In genomic region chr5:43842011-43842285, GRCm38 (mm10) we compare ENCODE assay signal across 12 mouse cellular contexts. TPM values are rescaled to one million over a fixed set of nuclear protein-coding genes. Genes with fewer than 3 reads are reported as not detected.
A peak's percentile ranks its signal among the peaks of the same experiment; 100 is the strongest.
DNase-seq lines count a peak whose midpoint lies in the region; ATAC-seq lines count a peak whose summit lies in the region.
"Had no signal": no experiment of that assay in that cellular context is flagged by ENCODE, and none has a peak within 500 bp of the region (broad histone marks: within the 10 kb centered on the region; RNA-seq: fewer than 3 reads in every experiment).

No protein-coding gene starts in this region.

- H3K9ac ChIP-seq in heart, embryonic 12.5 days = no peak overlapping the region
- H3K9ac ChIP-seq in lung, embryonic 15.5 days = no peak overlapping the region
- no peak overlapping the region for H3K9ac ChIP-seq in liver, embryonic 12.5 days
- H3K9ac ChIP-seq in stomach, embryonic 16.5 days (ENCODE audit: low read length) = peak overlapping the region; percentile 38; the same call in 1 of the 2 replicates

- no peaks in the 10 kb centered on the region for H3K27me3 ChIP-seq in heart, embryonic 12.5 days (replicated peaks)
- no peaks in the 10 kb centered on the region for H3K27me3 ChIP-seq in lung, embryonic 15.5 days
- H3K27me3 ChIP-seq in liver, embryonic 12.5 days (replicated peaks) = no peaks in the 10 kb centered on the region
- H3K27me3 ChIP-seq in stomach, embryonic 16.5 days (ENCODE audit: control insufficient read depth, insufficient read depth, low read length) = no peaks in the 10 kb centered on the region

- H3K36me3 ChIP-seq in heart, embryonic 12.5 days = no peaks in the 10 kb centered on the region
- no peaks in the 10 kb centered on the region for H3K36me3 ChIP-seq in lung, embryonic 15.5 days
- no peaks in the 10 kb centered on the region for H3K36me3 ChIP-seq in liver, embryonic 12.5 days
- no peaks in the 10 kb centered on the region for H3K36me3 ChIP-seq in stomach, embryonic 16.5 days (ENCODE audit: control insufficient read depth, insufficient read depth, low read length)

- DNase-seq in heart, adult 11 months = no peak
- DNase-seq in lung, adult 18-20 months = no peak
- DNase-seq in thymus, postnatal 25 days = no peak
- DNase-seq: cerebellum, adult 2 months; right cerebral cortex, postnatal 25 days had no signal

- H3K4me3 ChIP-seq in heart, embryonic 12.5 days = no peak overlapping the region
- peak overlapping the region; percentile 25 for H3K4me3 ChIP-seq in lung, embryonic 15.5 days
- H3K4me3 ChIP-seq in liver, embryonic 12.5 days = no peak overlapping the region; the same call in 1 of the 2 replicates
- H3K4me3 ChIP-seq in stomach, embryonic 16.5 days (replicated peaks; ENCODE audit: low read length) = peak overlapping the region; percentile 25; the same call in 1 of the 2 replicates

- ATAC-seq in heart, embryonic 12.5 days (ENCODE audit: insufficient number of reproducible peaks, low FRiP score) = no peak
- no peak for ATAC-seq in lung, embryonic 15.5 days (ENCODE audit: borderline replicate concordance, extremely low read depth, low FRiP score, low TSS enrichment)
- no peak for ATAC-seq in liver, embryonic 12.5 days
- no peak for ATAC-seq in stomach, embryonic 16.5 days (ENCODE audit: insufficient read depth, low FRiP score)
- no peak for ATAC-seq in cerebellum, adult (ENCODE audit: insufficient number of reproducible peaks, low FRiP score, low TSS enrichment)

- no peak overlapping the region for H3K27ac ChIP-seq in heart, embryonic 12.5 days (ENCODE audit: poor library complexity, severe bottlenecking)
- no peak overlapping the region for H3K27ac ChIP-seq in lung, embryonic 15.5 days
- H3K27ac ChIP-seq in liver, embryonic 12.5 days = no peak overlapping the region
- no peak overlapping the region for H3K27ac ChIP-seq in stomach, embryonic 16.5 days (ENCODE audit: low read length)

- H3K9me3 ChIP-seq in heart, embryonic 12.5 days (replicated peaks) = 0 out of 2 replicates have a peak, but pooled peaks cover 4% of the 10 kb centered on the region
- no peaks in the 10 kb centered on the region for H3K9me3 ChIP-seq in lung, embryonic 15.5 days
- H3K9me3 ChIP-seq in liver, embryonic 12.5 days (replicated peaks) = 0 out of 2 replicates have a peak, but pooled peaks cover 6% of the 10 kb centered on the region
- peaks cover 2% of the 10 kb centered on the region; the same call in 1 of the 2 replicates for H3K9me3 ChIP-seq in stomach, embryonic 16.5 days (replicated peaks; ENCODE audit: control insufficient read depth, low read length)

- 82% methylated on average over 5 of the region's 5 CpGs for WGBS in heart, embryonic 12.5 days
- 57% methylated on average over 5 of the region's 5 CpGs for WGBS in lung, embryonic 15.5 days
- 74% methylated on average over 5 of the region's 5 CpGs for WGBS in liver, embryonic 12.5 days (ENCODE audit: insufficient replicate concordance)
- WGBS in stomach, embryonic 16.5 days = 77% methylated on average over 5 of the region's 5 CpGs

- peaks cover 3% of the 10 kb centered on the region; the same call in 1 of the 2 replicates for H3K4me1 ChIP-seq in heart, embryonic 12.5 days (replicated peaks)
- H3K4me1 ChIP-seq in lung, embryonic 15.5 days = peaks cover 4% of the 10 kb centered on the region; the same call in 1 of the 2 replicates
- H3K4me1 ChIP-seq in liver, embryonic 12.5 days = 0 out of 2 replicates have a peak, but pooled peaks cover 5% of the 10 kb centered on the region
- peaks cover 9% of the 10 kb centered on the region; the same call in 1 of the 2 replicates for H3K4me1 ChIP-seq in stomach, embryonic 16.5 days (ENCODE audit: control insufficient read depth, insufficient read depth, low read length)

- H3K4me2 ChIP-seq in heart, embryonic 12.5 days = 0 out of 2 replicates have a peak overlapping the region, but pooled peaks have one; percentile 21
- peak overlapping the region; percentile 47 for H3K4me2 ChIP-seq in lung, embryonic 15.5 days
- peak overlapping the region; percentile 42 for H3K4me2 ChIP-seq in liver, embryonic 12.5 days
- H3K4me2 ChIP-seq in stomach, embryonic 16.5 days (ENCODE audit: low read depth, low read length) = peak overlapping the region; percentile 40

RNA-seq across cellular contexts. Expression of gene Fbxl5, which starts 20.5 kb away (rescaled TPM):
- 48.2 and 50.0 TPM in 2 replicates for polyA plus RNA-seq in heart, embryonic 12.5 days (2016; fragmentation: Nextera tagmentation; extraction: Ambion mirVana)
- 67.4 and 70.4 TPM in 2 replicates for polyA plus RNA-seq in lung, embryonic 15.5 days (2015; fragmentation: Nextera tagmentation; extraction: Ambion mirVana)
- 26.7 and 27.3 TPM in 2 replicates for polyA plus RNA-seq in liver, embryonic 12.5 days (2016; fragmentation: Nextera tagmentation; extraction: Ambion mirVana)
- 58.7 and 62.1 TPM in 2 replicates for polyA plus RNA-seq in stomach, embryonic 16.5 days (2015; fragmentation: Nextera tagmentation; extraction: Ambion mirVana)

RNA-seq across cellular contexts. Expression of gene Bst1, which starts 23.3 kb away (rescaled TPM):
- polyA plus RNA-seq in heart, embryonic 12.5 days (2016; fragmentation: Nextera tagmentation; extraction: Ambion mirVana) = 0.06 and 0.09 TPM in 2 replicates
- polyA plus RNA-seq in lung, embryonic 15.5 days (2015; fragmentation: Nextera tagmentation; extraction: Ambion mirVana) = 1.4 and 2.4 TPM in 2 replicates
- polyA plus RNA-seq in liver, embryonic 12.5 days (2016; fragmentation: Nextera tagmentation; extraction: Ambion mirVana) = 0.20 and 0.26 TPM in 2 replicates
- polyA plus RNA-seq in stomach, embryonic 16.5 days (2015; fragmentation: Nextera tagmentation; extraction: Ambion mirVana) = 3.0 and 5.1 TPM in 2 replicates
- polyA plus RNA-seq: limb, embryonic 11.5 days; neural tube, embryonic 11.5 days had no signal

RNA-seq across cellular contexts. Expression of gene Cd38, which starts 26.4 kb away (rescaled TPM):
- 23.4 and 24.0 TPM in 2 replicates for polyA plus RNA-seq in heart, embryonic 12.5 days (2016; fragmentation: Nextera tagmentation; extraction: Ambion mirVana)
- 27.2 and 28.3 TPM in 2 replicates for polyA plus RNA-seq in lung, embryonic 15.5 days (2015; fragmentation: Nextera tagmentation; extraction: Ambion mirVana)
- polyA plus RNA-seq in liver, embryonic 12.5 days (2016; fragmentation: Nextera tagmentation; extraction: Ambion mirVana) = 13.2 and 13.9 TPM in 2 replicates
- 14.2 and 14.3 TPM in 2 replicates for polyA plus RNA-seq in stomach, embryonic 16.5 days (2015; fragmentation: Nextera tagmentation; extraction: Ambion mirVana)

Comparison
In these comparisons a context has a peak if more than half of its experiments do, and no peak if none do; other contexts are left out.
1. H3K4me3 ChIP-seq: peak in lung, embryonic 15.5 days (single experiment) and stomach, embryonic 16.5 days (single experiment); none in heart, embryonic 12.5 days (single experiment) and liver, embryonic 12.5 days (single experiment).
2. Peak in every context shown above with its lines, with median percentiles within 50 percentile points of each other: H3K4me2 ChIP-seq.